Comparison of ENCODE assay signal across 31 mouse cellular contexts in genomic region chr16:23944801-23945200, GRCm38 (mm10). TPM values are rescaled to one million over a fixed set of nuclear protein-coding genes. Genes with fewer than 3 reads are reported as not detected.
DNase-seq lines count a peak whose midpoint lies in the region; ATAC-seq and TF ChIP-seq lines count a peak whose summit lies in the region.
"Had no signal": no experiment of that assay in that cellular context is flagged by ENCODE, and none has a peak within 500 bp of the region (broad histone marks: within the 10 kb centered on the region; RNA-seq: fewer than 3 reads in every experiment).

No protein-coding gene starts in this region.

- 24% methylated on average over 3 of the region's 3 CpGs for WGBS in forebrain, embryonic 14.5 days
- WGBS in forebrain, embryonic 10.5 days: 88% methylated on average over 3 of the region's 3 CpGs
- WGBS in lung, embryonic 14.5 days: 12% methylated on average over 3 of the region's 3 CpGs

- H3K4me1 ChIP-seq in forebrain, embryonic 14.5 days (ENCODE audit: control insufficient read depth, insufficient read depth, low read length): no peaks in the 10 kb centered on the region
- no peaks in the 10 kb centered on the region for H3K4me1 ChIP-seq in forebrain, embryonic 10.5 days
- no peaks in the 10 kb centered on the region for H3K4me1 ChIP-seq in lung, embryonic 14.5 days (ENCODE audit: insufficient read depth)
- H3K4me1 ChIP-seq: embryonic facial prominence, embryonic 12.5 days; forebrain, embryonic 13.5 days; heart, embryonic 10.5 days; hindbrain, embryonic 12.5 days; hindbrain, embryonic 15.5 days had no signal

- H3K9me3 ChIP-seq in forebrain, embryonic 14.5 days (replicated peaks; ENCODE audit: control insufficient read depth, low read length): no peaks in the 10 kb centered on the region
- no peaks in the 10 kb centered on the region for H3K9me3 ChIP-seq in forebrain, embryonic 10.5 days
- no peaks in the 10 kb centered on the region for H3K9me3 ChIP-seq in lung, embryonic 14.5 days (ENCODE audit: low read depth, low read length)
- H3K9me3 ChIP-seq: embryonic facial prominence, embryonic 12.5 days; forebrain, embryonic 13.5 days; heart, embryonic 10.5 days; heart, embryonic 13.5 days; hindbrain, embryonic 12.5 days; hindbrain, embryonic 15.5 days had no signal

- DNase-seq in forebrain, embryonic 14.5 days (ENCODE audit: low spot score): peak; percentile 24
- DNase-seq in forebrain, embryonic 10.5 days (ENCODE audit: extremely low spot score, low spot score): no peak
- DNase-seq in lung, embryonic 14.5 days: peak; percentile 59
- DNase-seq in lung, postnatal 25 days (ENCODE audit: low spot score): no peak
- DNase-seq in Muller cell, postnatal 12 days (ENCODE audit: inconsistent ontology term): peak; percentile 21
- no peak for DNase-seq in cerebellum, postnatal 25 days
- no peak for DNase-seq in left cerebral cortex, adult 9 months (ENCODE audit: low spot score in 2 of 2)
- DNase-seq: adrenal gland, postnatal 10 days; adrenal gland, postnatal 36 days; cerebellum, adult 11 months; cerebellum, adult 2 months; cerebellum, adult 9-11 months; forebrain, postnatal 0 days; gastrocnemius, postnatal 25 days; heart, adult 2 months; heart, postnatal 14 days had no signal

- H3K36me3 ChIP-seq in forebrain, embryonic 14.5 days (ENCODE audit: control insufficient read depth, insufficient read depth, low read length): no peaks in the 10 kb centered on the region
- H3K36me3 ChIP-seq in forebrain, embryonic 10.5 days (replicated peaks): no peaks in the 10 kb centered on the region
- H3K36me3 ChIP-seq in lung, embryonic 14.5 days (ENCODE audit: insufficient read depth): no peaks in the 10 kb centered on the region
- H3K36me3 ChIP-seq: embryonic facial prominence, embryonic 12.5 days; heart, embryonic 10.5 days; heart, embryonic 13.5 days; hindbrain, embryonic 12.5 days; hindbrain, embryonic 15.5 days had no signal

- no peak overlapping the region for H3K9ac ChIP-seq in forebrain, embryonic 14.5 days (ENCODE audit: low read length)
- H3K9ac ChIP-seq in lung, embryonic 14.5 days: no peak overlapping the region
- H3K9ac ChIP-seq: embryonic facial prominence, embryonic 12.5 days; forebrain, embryonic 13.5 days; forebrain, postnatal 0 days; heart, embryonic 13.5 days; hindbrain, embryonic 12.5 days; hindbrain, embryonic 15.5 days had no signal

- no peak for TF ChIP-seq CTCF in lung, embryonic 14.5 days (IDR thresholded peaks at IDR 0.05; ENCODE audit: low read depth)

- H3K27ac ChIP-seq in forebrain, embryonic 14.5 days (ENCODE audit: low read depth, low read length): no peak overlapping the region
- H3K27ac ChIP-seq in forebrain, embryonic 10.5 days: no peak overlapping the region
- no peak overlapping the region for H3K27ac ChIP-seq in lung, embryonic 14.5 days (ENCODE audit: low read depth)
- H3K27ac ChIP-seq: embryonic facial prominence, embryonic 12.5 days; forebrain, embryonic 13.5 days; heart, adult 2 months; heart, embryonic 10.5 days; heart, embryonic 13.5 days; hindbrain, embryonic 12.5 days; hindbrain, embryonic 15.5 days had no signal

- ATAC-seq in forebrain, embryonic 14.5 days: no peak
- ATAC-seq in lung, embryonic 14.5 days (ENCODE audit: insufficient read depth): no peak
- ATAC-seq: CD4-positive, CD25-positive, alpha-beta regulatory T cell, adult 4 months; forebrain, embryonic 13.5 days; forebrain, postnatal 0 days; intestine, postnatal 0 days; Patski had no signal

- H3K4me2 ChIP-seq in forebrain, embryonic 14.5 days (ENCODE audit: low read length): no peak overlapping the region
- no peak overlapping the region for H3K4me2 ChIP-seq in lung, embryonic 14.5 days
- H3K4me2 ChIP-seq: embryonic facial prominence, embryonic 12.5 days; forebrain, embryonic 13.5 days; heart, embryonic 13.5 days; hindbrain, embryonic 12.5 days; hindbrain, embryonic 15.5 days had no signal

- no peaks in the 10 kb centered on the region for H3K27me3 ChIP-seq in forebrain, embryonic 14.5 days (replicated peaks; ENCODE audit: control insufficient read depth, insufficient read depth, low read length)
- no peaks in the 10 kb centered on the region for H3K27me3 ChIP-seq in forebrain, embryonic 10.5 days (ENCODE audit: poor library complexity, severe bottlenecking)
- no peaks in the 10 kb centered on the region for H3K27me3 ChIP-seq in lung, embryonic 14.5 days (ENCODE audit: insufficient read depth, low read length)
- H3K27me3 ChIP-seq: embryonic facial prominence, embryonic 12.5 days; forebrain, embryonic 13.5 days; heart, embryonic 13.5 days; hindbrain, embryonic 12.5 days; hindbrain, embryonic 15.5 days; Patski had no signal

- no peak overlapping the region for H3K4me3 ChIP-seq in forebrain, embryonic 14.5 days (ENCODE audit: low read depth, low read length)
- H3K4me3 ChIP-seq in forebrain, embryonic 10.5 days: no peak overlapping the region
- H3K4me3 ChIP-seq in lung, embryonic 14.5 days (ENCODE audit: low read depth, low read length): no peak overlapping the region
- H3K4me3 ChIP-seq: embryonic facial prominence, embryonic 12.5 days; erythroblast, embryonic 14.5 days; forebrain, embryonic 13.5 days; heart, adult 2 months; heart, embryonic 10.5 days; heart, embryonic 13.5 days; hindbrain, embryonic 12.5 days; hindbrain, embryonic 15.5 days had no signal

RNA-seq across cellular contexts. Expression of gene Rtp2, which starts 12.6 kb away (rescaled TPM):
- polyA plus RNA-seq in forebrain, embryonic 14.5 days (2014; fragmentation: Nextera tagmentation; extraction: Ambion mirVana): not detected in 2 replicates
- polyA plus RNA-seq in forebrain, embryonic 10.5 days (2016; fragmentation: Nextera tagmentation; extraction: Ambion mirVana): not detected in 2 replicates
- not detected in 2 replicates for polyA plus RNA-seq in lung, embryonic 14.5 days (2014; fragmentation: Nextera tagmentation; extraction: Ambion mirVana)
- polyA plus RNA-seq: C2C12; cerebellum, adult 2 months; erythroblast, embryonic 14.5 days; forebrain, embryonic 13.5 days; gonadal fat pad, adult 2 months; heart, adult 2 months; heart, embryonic 10.5 days; heart, embryonic 13.5 days; heart, embryonic 16.5 days; hindbrain, embryonic 12.5 days; hindbrain, embryonic 15.5 days; intestine, embryonic 14.5 days; intestine, postnatal 0 days; Patski had no signal

RNA-seq across cellular contexts. Expression of gene Gm37419, which starts 43.5 kb away (rescaled TPM):
- polyA plus RNA-seq in forebrain, embryonic 14.5 days (2014; fragmentation: Nextera tagmentation; extraction: Ambion mirVana): not detected in 2 replicates
- polyA plus RNA-seq in forebrain, embryonic 10.5 days (2016; fragmentation: Nextera tagmentation; extraction: Ambion mirVana): not detected in 2 replicates
- not detected in 2 replicates for polyA plus RNA-seq in lung, embryonic 14.5 days (2014; fragmentation: Nextera tagmentation; extraction: Ambion mirVana)
- polyA plus RNA-seq: C2C12; CD4-positive, CD25-positive, alpha-beta regulatory T cell, adult 4 months; cerebellum, adult 2 months; embryonic facial prominence, embryonic 12.5 days; erythroblast, embryonic 14.5 days; forebrain, embryonic 13.5 days; forebrain, postnatal 0 days; frontal cortex, adult 2 months; gonadal fat pad, adult 2 months; heart, adult 2 months; heart, embryonic 10.5 days; heart, embryonic 13.5 days; heart, embryonic 16.5 days; hindbrain, embryonic 12.5 days; hindbrain, embryonic 15.5 days; intestine, embryonic 14.5 days; intestine, postnatal 0 days had no signal

RNA-seq across cellular contexts. Expression of gene Bcl6, which starts 43.9 kb away (rescaled TPM):
- 1.3 and 1.7 TPM in 2 replicates for polyA plus RNA-seq in forebrain, embryonic 14.5 days (2014; fragmentation: Nextera tagmentation; extraction: Ambion mirVana)
- 0.14 and 0.25 TPM in 2 replicates for polyA plus RNA-seq in forebrain, embryonic 10.5 days (2016; fragmentation: Nextera tagmentation; extraction: Ambion mirVana)
- 1.1 and 1.2 TPM in 2 replicates for polyA plus RNA-seq in lung, embryonic 14.5 days (2014; fragmentation: Nextera tagmentation; extraction: Ambion mirVana)

RNA-seq across cellular contexts. Expression of gene Sst, which starts 54.0 kb away (rescaled TPM):
- 202 and 215 TPM in 2 replicates for polyA plus RNA-seq in forebrain, embryonic 14.5 days (2014; fragmentation: Nextera tagmentation; extraction: Ambion mirVana)
- polyA plus RNA-seq in forebrain, embryonic 10.5 days (2016; fragmentation: Nextera tagmentation; extraction: Ambion mirVana): 0.68 and 0.95 TPM in 2 replicates
- not detected in 2 replicates for polyA plus RNA-seq in lung, embryonic 14.5 days (2014; fragmentation: Nextera tagmentation; extraction: Ambion mirVana)
- polyA plus RNA-seq: C2C12; CD4-positive, CD25-positive, alpha-beta regulatory T cell, adult 4 months; erythroblast, embryonic 14.5 days; gonadal fat pad, adult 2 months; heart, adult 2 months; heart, embryonic 16.5 days; Patski had no signal

Comparison
In these comparisons a context has a peak if more than half of its experiments do, and no peak if none do; other contexts are left out.
1. DNase-seq: peak in forebrain, embryonic 14.5 days (single experiment), lung, embryonic 14.5 days (single experiment) and Muller cell, postnatal 12 days (single experiment); none in forebrain, embryonic 10.5 days (single experiment), lung, postnatal 25 days (single experiment), cerebellum, postnatal 25 days (0 of 2) and left cerebral cortex, adult 9 months (0 of 2).